Mouse (Mus musculus): ENCODE results near the gene Pithd1. TPM values are rescaled to one million over a fixed set of nuclear protein-coding genes. Genes with fewer than 3 reads are reported as not detected.
A peak's percentile ranks its signal among the peaks of the same experiment; 100 is the strongest.

Gene Pithd1
- total and polyA plus RNA-seq, 3 experiments: 62.8 to 77.7 TPM; not detected in 1

DNA sequence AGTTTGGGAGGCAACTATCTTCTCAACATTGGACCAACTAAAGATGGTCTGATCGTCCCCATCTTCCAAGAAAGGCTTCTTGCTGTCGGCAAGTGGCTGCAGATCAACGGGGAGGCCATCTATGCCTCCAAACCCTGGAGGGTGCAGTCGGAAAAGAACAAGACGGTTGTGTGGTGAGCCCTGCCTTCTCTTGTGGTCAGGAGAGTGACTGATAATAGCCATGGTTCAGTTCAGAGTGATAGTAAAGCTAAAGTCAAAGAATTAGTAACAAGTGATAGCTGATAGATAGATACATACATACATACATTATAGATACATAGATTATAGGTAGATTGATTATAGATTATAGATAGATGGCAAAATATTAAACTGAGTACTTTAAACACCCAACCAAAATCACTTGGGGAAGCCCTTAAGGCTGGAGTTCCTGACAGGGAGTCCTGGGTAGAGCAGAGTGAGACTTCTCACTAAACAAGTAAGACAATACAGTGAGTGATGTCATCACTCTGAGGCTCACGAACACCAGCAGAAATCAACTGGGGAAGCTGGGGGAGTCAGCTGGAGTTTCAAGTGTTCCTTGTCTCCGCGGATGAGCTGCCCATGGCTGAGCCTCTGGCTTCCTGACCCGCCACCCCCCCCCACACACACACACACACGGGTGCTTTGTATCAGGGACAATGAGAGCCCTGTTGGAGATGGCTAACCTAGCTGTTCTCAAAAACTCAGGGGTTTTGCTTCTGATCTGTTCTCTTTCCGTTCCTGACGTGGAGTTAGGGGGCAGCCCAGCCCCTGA is 52.2 kb downstream of the Pithd1 start:
- Histone ChIP-seq H3K27ac (ENCODE audit: control insufficient read depth, low read depth, low read length) (peak overlapping the region; percentile 89), H3K4me3 (ENCODE audit: control insufficient read depth in 1 of 2, insufficient read depth in 1 of 2, low read depth in 2 of 2, low read length in 2 of 2) (peak overlapping the region; percentile 21 to 34), H3K79me2 (ENCODE audit: control insufficient read depth, insufficient read depth, low read length, poor library complexity) (no peaks in the 10 kb centered on the region), H3K36me3 (ENCODE audit: control insufficient read depth in 1 of 2, insufficient read depth in 2 of 2, low read length in 2 of 2) (peaks cover 2 to 19% of the 10 kb centered on the region in 2 experiments; a peak in 2 of 4 replicates), H3K9me3 (replicated peaks; ENCODE audit: insufficient read depth, low read length) (no peaks in the 10 kb centered on the region), H3K4me1 (ENCODE audit: control insufficient read depth in 1 of 2, insufficient read depth in 2 of 2, low read length in 2 of 2) (peaks cover 24 to 35% of the 10 kb centered on the region in 2 experiments), H3K27me3 (ENCODE audit: control insufficient read depth in 1 of 2, insufficient read depth in 2 of 2, low read length in 2 of 2) (no peaks in the 10 kb centered on the region), H3K9ac (ENCODE audit: control insufficient read depth, low read depth, low read length, poor library complexity, severe bottlenecking) (peak overlapping the region; percentile 60)
- peak; percentile 82 for DNase-seq (ENCODE audit: low read depth, low spot score)
- TF ChIP-seq EP300 (IDR thresholded peaks at IDR 0.05; ENCODE audit: low read depth in 1 of 2, low read length in 2 of 2) (peak; percentile 78 to 86), ETS1 (IDR thresholded peaks at IDR 0.05; ENCODE audit: low read depth, low read length) (peak; percentile 58), BHLHE40 (IDR thresholded peaks at IDR 0.05; ENCODE audit: borderline replicate concordance, low read depth, low read length) (peak; percentile 43; the same call in 1 of the 2 replicates), RCOR1 (IDR thresholded peaks at IDR 0.05; ENCODE audit: low read depth, low read length) (peak; percentile 76), JUND (IDR thresholded peaks at IDR 0.05; ENCODE audit: low read depth, low read length) (no peak), UBTF (IDR thresholded peaks at IDR 0.05; ENCODE audit: borderline replicate concordance, insufficient read depth, low read depth, low read length) (0 out of 2 replicates have a peak, but pooled peaks have one; percentile 59), MEF2A (IDR thresholded peaks at IDR 0.05; ENCODE audit: extremely low read depth, insufficient replicate concordance, low read depth, low read length, poor library complexity, severe bottlenecking) (no peak), ZC3H11A (IDR thresholded peaks at IDR 0.05; ENCODE audit: low read depth, low read length) (0 out of 2 replicates have a peak, but pooled peaks have one; percentile 4), GATA1 (IDR thresholded peaks at IDR 0.05; ENCODE audit: low read depth, low read length) (peak; percentile 90), POLR2A (IDR thresholded peaks at IDR 0.05; ENCODE audit: control insufficient read depth in 1 of 2, insufficient read depth in 1 of 2, low read depth in 1 of 2, low read length in 2 of 2, poor library complexity in 1 of 2) (no peak), SIN3A (IDR thresholded peaks at IDR 0.05; ENCODE audit: low read length) (peak; percentile 79), TCF12 (IDR thresholded peaks at IDR 0.05; ENCODE audit: low read depth, low read length) (peak; percentile 69), TAL1 (IDR thresholded peaks at IDR 0.05; ENCODE audit: low read length) (0 out of 2 replicates have a peak, but pooled peaks have one; percentile 20), MYB (IDR thresholded peaks at IDR 0.05; ENCODE audit: low read depth, low read length) (peak; percentile 38; the same call in 1 of the 2 replicates)

DNA sequence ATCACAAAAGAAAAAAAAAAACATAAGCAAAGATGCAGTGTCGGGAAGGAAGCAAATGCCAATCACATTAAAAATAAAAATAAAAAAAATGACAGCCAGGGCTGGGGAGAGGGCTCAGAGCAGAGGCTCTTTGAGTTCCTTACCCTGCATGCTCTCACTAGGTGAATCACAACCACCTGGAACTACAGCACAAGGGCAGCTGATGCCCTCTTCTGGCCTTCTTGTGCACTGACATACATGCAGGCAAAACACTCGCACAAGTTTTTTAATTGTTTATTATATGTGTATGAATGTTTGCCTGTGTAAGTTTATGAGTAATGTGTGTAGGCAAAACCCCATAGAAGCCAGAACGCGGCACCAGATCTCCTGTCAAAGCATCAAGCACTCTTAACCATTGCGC is 55.2 kb downstream of the Pithd1 start:
- peak; percentile 73 for DNase-seq (ENCODE audit: low read depth, low spot score)
- H3K9me3 ChIP-seq (replicated peaks; ENCODE audit: insufficient read depth, low read length): no peaks in the 10 kb centered on the region
- H3K36me3 ChIP-seq (ENCODE audit: control insufficient read depth in 1 of 2, insufficient read depth in 2 of 2, low read length in 2 of 2): peaks cover 2 to 29% of the 10 kb centered on the region in 2 experiments; a peak in 2 of 4 replicates
- no peak overlapping the region for H3K4me3 ChIP-seq (ENCODE audit: control insufficient read depth in 1 of 2, insufficient read depth in 1 of 2, low read depth in 2 of 2, low read length in 2 of 2)
- no peaks in the 10 kb centered on the region for H3K79me2 ChIP-seq (ENCODE audit: control insufficient read depth, insufficient read depth, low read length, poor library complexity)
- H3K27ac ChIP-seq (ENCODE audit: control insufficient read depth, low read depth, low read length): no peak overlapping the region
- no peak overlapping the region for H3K9ac ChIP-seq (ENCODE audit: control insufficient read depth, low read depth, low read length, poor library complexity, severe bottlenecking)
- H3K4me1 ChIP-seq (ENCODE audit: control insufficient read depth in 1 of 2, insufficient read depth in 2 of 2, low read length in 2 of 2): peaks cover 26 to 38% of the 10 kb centered on the region in 2 experiments
- no peaks in the 10 kb centered on the region for H3K27me3 ChIP-seq (ENCODE audit: control insufficient read depth in 1 of 2, insufficient read depth in 2 of 2, low read length in 2 of 2)
- 0 out of 2 replicates have a peak, but pooled peaks have one; percentile 18 for TF ChIP-seq MYC (IDR thresholded peaks at IDR 0.05; ENCODE audit: low read depth, low read length)
- TF ChIP-seq UBTF (IDR thresholded peaks at IDR 0.05; ENCODE audit: borderline replicate concordance, insufficient read depth, low read depth, low read length): no peak
- peak; percentile 20; the same call in 1 of the 2 replicates for TF ChIP-seq BHLHE40 (IDR thresholded peaks at IDR 0.05; ENCODE audit: borderline replicate concordance, low read depth, low read length)
- TF ChIP-seq EP300 (IDR thresholded peaks at IDR 0.05; ENCODE audit: low read depth in 1 of 2, low read length in 2 of 2): no peak
- TF ChIP-seq TAL1 (IDR thresholded peaks at IDR 0.05; ENCODE audit: low read length): no peak
- TF ChIP-seq CTCF (IDR thresholded peaks at IDR 0.05 in 2 of 3, conservative IDR thresholded peaks at IDR 0.05 in 1 of 3; ENCODE audit: control insufficient read depth in 1 of 3, insufficient read depth in 1 of 3, low read depth in 2 of 3, low read length in 3 of 3, poor library complexity in 1 of 3, severe bottlenecking in 1 of 3): peak; percentile 70 to 81 (median 79)
- TF ChIP-seq HCFC1 (IDR thresholded peaks at IDR 0.05; ENCODE audit: low read depth, low read length): 0 out of 2 replicates have a peak, but pooled peaks have one; percentile 27
- TF ChIP-seq SMC3 (IDR thresholded peaks at IDR 0.05; ENCODE audit: low read depth, low read length): peak; percentile 84
- TF ChIP-seq MAX (IDR thresholded peaks at IDR 0.05; ENCODE audit: low read length): peak; percentile 24; the same call in 1 of the 2 replicates
- no peak for TF ChIP-seq CHD2 (IDR thresholded peaks at IDR 0.05; ENCODE audit: low read length)
- TF ChIP-seq SIN3A (IDR thresholded peaks at IDR 0.05; ENCODE audit: low read length): 0 out of 2 replicates have a peak, but pooled peaks have one; percentile 48
- TF ChIP-seq ETS1 (IDR thresholded peaks at IDR 0.05; ENCODE audit: low read depth, low read length): 0 out of 2 replicates have a peak, but pooled peaks have one; percentile 7
- TF ChIP-seq USF2 (IDR thresholded peaks at IDR 0.05; ENCODE audit: borderline replicate concordance in 1 of 2, insufficient read depth in 1 of 2, low read depth in 1 of 2, low read length in 2 of 2): no peak
- peak; percentile 81 for TF ChIP-seq RAD21 (IDR thresholded peaks at IDR 0.05; ENCODE audit: low read depth, low read length)
- TF ChIP-seq MAZ (IDR thresholded peaks at IDR 0.05; ENCODE audit: low read depth, low read length): 0 out of 2 replicates have a peak, but pooled peaks have one; percentile 35
- peak; percentile 15; the same call in 1 of the 2 replicates for TF ChIP-seq RCOR1 (IDR thresholded peaks at IDR 0.05; ENCODE audit: low read depth, low read length)
- no peak for TF ChIP-seq GATA1 (IDR thresholded peaks at IDR 0.05; ENCODE audit: low read depth, low read length)
- TF ChIP-seq POLR2AphosphoS5 (IDR thresholded peaks at IDR 0.05; ENCODE audit: borderline replicate concordance, low read depth, low read length): no peak
- TF ChIP-seq USF1 (IDR thresholded peaks at IDR 0.05; ENCODE audit: low read depth, low read length): no peak
- peak; percentile 82 for TF ChIP-seq ZC3H11A (IDR thresholded peaks at IDR 0.05; ENCODE audit: low read depth, low read length)
- TF ChIP-seq MYB (IDR thresholded peaks at IDR 0.05; ENCODE audit: low read depth, low read length): no peak
